Mouse (Mus musculus): ENCODE results near the gene Exoc2. TPM values are rescaled to one million over a fixed set of nuclear protein-coding genes. Genes with fewer than 3 reads are reported as not detected.

The Exoc2 gene
- polyA plus RNA-seq, 1 experiment from 2014 or later: 29.9 TPM

Other genes starting within 250 kb of the Exoc2 start
- gene Irf4, start 224.9 kb downstream of the Exoc2 start, polyA plus RNA-seq (2015; fragmentation: Nextera tagmentation; extraction: Ambion mirVana): 0.08 and 0.25 TPM in 2 replicates
- 0.18 TPM in 1 of 2 replicates, not detected in the other for gene Hus1b, start 26.3 kb downstream of the Exoc2 start, polyA plus RNA-seq (2015; fragmentation: Nextera tagmentation; extraction: Ambion mirVana)
- 0.24 TPM in 1 of 2 replicates, not detected in the other for gene Gm5447, start 111 bp upstream of the Exoc2 start, polyA plus RNA-seq (2015; fragmentation: Nextera tagmentation; extraction: Ambion mirVana)

Data from kidney, embryonic 15.5 days (tissue).